15 mouse cellular contexts compared by ENCODE assay signal in the genomic region with DNA sequence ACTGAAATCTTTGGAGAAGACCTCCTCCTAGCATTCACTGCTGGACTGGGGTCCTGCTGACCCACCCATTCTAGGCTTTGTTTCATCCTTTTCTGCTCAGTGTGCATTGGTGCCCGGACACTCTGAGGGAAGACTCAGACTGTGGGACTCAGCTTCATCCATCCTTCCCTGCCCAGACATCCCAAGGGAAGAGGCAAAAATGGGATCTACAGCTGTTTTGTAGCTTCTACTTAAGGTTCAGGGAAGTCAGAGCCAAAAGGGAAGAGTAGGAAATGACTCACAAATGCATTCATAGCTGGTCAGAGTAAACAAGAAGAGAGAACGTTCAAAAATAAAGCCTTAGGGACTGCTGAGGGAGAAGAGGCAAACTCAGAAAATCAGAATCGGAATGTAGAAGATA. TPM values are rescaled to one million over a fixed set of nuclear protein-coding genes. Genes with fewer than 3 reads are reported as not detected.
DNase-seq lines count a peak whose midpoint lies in the region.
"Had no signal": no experiment of that assay in that cellular context is flagged by ENCODE, and none has a peak within 500 bp of the region (broad histone marks: within the 10 kb centered on the region; RNA-seq: fewer than 3 reads in every experiment).

No protein-coding gene starts in this region.

- peak; percentile 22 for DNase-seq in gastrocnemius, postnatal 25 days
- DNase-seq in gastrocnemius, adult 8-10 months (ENCODE audit: low spot score in 2 of 2), result no peak
- DNase-seq in heart, adult 8-10 months (ENCODE audit: low spot score), result peak; percentile 84
- no peak for DNase-seq in heart, postnatal 25 days (ENCODE audit: low spot score)
- DNase-seq in heart, postnatal 14 days, result peak; percentile 10 to 37
- no peak for DNase-seq in left cerebral cortex, postnatal 10 days (ENCODE audit: extremely low spot score in 1 of 2, low spot score in 2 of 2)
- no peak for DNase-seq in adrenal gland, postnatal 36 days
- DNase-seq: adrenal gland, postnatal 14 days; cerebellum, adult 11 months; cerebellum, adult 8-10 months; cerebellum, postnatal 25 days; kidney, adult 11 months; kidney, adult 9 months had no signal

- intact Hi-C loops in heart, postnatal 25 days (cut with DNase I), result no loop called here
- intact Hi-C loops in heart, postnatal 14 days (cut with DNase I), result no loop called here
- intact Hi-C loops in left cerebral cortex, postnatal 10 days (cut with DNase I), result no loop called here

RNA-seq across cellular contexts. Expression of a gene that starts 40.3 kb away (rescaled TPM):
- 1 to 10 TPM; 1.3 to 1.5 TPM for total RNA-seq in gastrocnemius, postnatal 25 days (2021)
- 100 to 1,000 TPM; 109 to 132 (median 120) TPM for total RNA-seq in gastrocnemius, adult 8-10 months (2022)
- 10 to 100 TPM in 1 of 4 experiments, 1 to 10 TPM in 3; 4.2 to 11.3 (median 6.2) TPM for total RNA-seq in heart, adult 8-10 months (2022)
- total RNA-seq in heart, postnatal 25 days (2021), result 1 to 10 TPM; 3.1 to 3.8 TPM
- total RNA-seq in heart, postnatal 14 days (2021), result 1 to 10 TPM; 2.2 to 2.5 TPM
- 10 to 100 TPM; 33.5 to 46.8 TPM for total RNA-seq in left cerebral cortex, postnatal 10 days (2021)
- 1 to 10 TPM; 2.0 to 2.8 TPM for total RNA-seq in adrenal gland, postnatal 36 days (2021)
- total RNA-seq: CH12.LX; granulocyte monocyte progenitor cell, adult 5-6 weeks had no signal

Comparison
In these comparisons a context has a peak if more than half of its experiments do, and no peak if none do; other contexts are left out.
1. DNase-seq: peak in gastrocnemius, postnatal 25 days (single experiment), heart, adult 8-10 months (single experiment) and heart, postnatal 14 days (2 of 2); none in gastrocnemius, adult 8-10 months (0 of 2), heart, postnatal 25 days (single experiment), left cerebral cortex, postnatal 10 days (0 of 2) and adrenal gland, postnatal 36 days (0 of 2).